In the genomic region with DNA sequence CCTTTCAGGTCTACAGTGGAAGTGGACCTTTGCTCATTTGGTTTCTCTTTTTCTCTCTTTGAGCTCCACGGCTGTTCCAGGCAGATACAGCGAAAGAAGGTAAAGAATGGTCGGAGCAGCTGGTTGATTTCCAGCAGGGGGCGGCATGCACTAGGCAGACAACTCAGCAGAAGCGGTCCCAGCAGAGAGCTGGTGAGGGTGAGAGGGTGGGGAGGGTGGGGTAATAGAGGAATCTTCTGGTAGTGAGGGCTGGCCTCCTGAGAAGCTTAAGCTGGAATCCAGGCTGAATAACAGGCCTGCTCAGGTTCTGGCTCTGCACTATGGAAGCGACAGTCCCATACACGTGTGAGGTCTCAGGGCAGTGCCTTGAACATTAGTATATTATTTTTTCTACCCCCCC, we compare ENCODE assay signal across 8 mouse cellular contexts. TPM values are rescaled to one million over a fixed set of nuclear protein-coding genes. Genes with fewer than 3 reads are reported as not detected.
DNase-seq lines count a peak whose midpoint lies in the region; ATAC-seq lines count a peak whose summit lies in the region.
"Had no signal": no experiment of that assay in that cellular context is flagged by ENCODE, and none has a peak within 500 bp of the region (broad histone marks: within the 10 kb centered on the region; RNA-seq: fewer than 3 reads in every experiment).

No protein-coding gene starts in this region.

- no peaks in the 10 kb centered on the region for H3K36me3 ChIP-seq in liver, embryonic 11.5 days (ENCODE audit: control insufficient read depth, insufficient read depth, low read length)
- H3K36me3 ChIP-seq in hindbrain, embryonic 13.5 days = no peaks in the 10 kb centered on the region
- H3K36me3 ChIP-seq in neural tube, embryonic 12.5 days = no peaks in the 10 kb centered on the region
- H3K36me3 ChIP-seq: liver, embryonic 13.5 days had no signal

- H3K4me2 ChIP-seq in liver, embryonic 11.5 days = no peak overlapping the region
- H3K4me2 ChIP-seq in hindbrain, embryonic 13.5 days = no peak overlapping the region
- no peak overlapping the region for H3K4me2 ChIP-seq in neural tube, embryonic 12.5 days (replicated peaks)
- H3K4me2 ChIP-seq: liver, embryonic 13.5 days had no signal

- no peak for ATAC-seq in liver, embryonic 11.5 days (replicated peaks; ENCODE audit: low FRiP score)
- ATAC-seq in hindbrain, embryonic 13.5 days (ENCODE audit: low FRiP score) = 0 out of 2 replicates have a peak, but pooled peaks have one; percentile 15
- ATAC-seq in neural tube, embryonic 12.5 days (ENCODE audit: low FRiP score, low read depth) = peak; percentile 70

- H3K9me3 ChIP-seq in liver, embryonic 11.5 days (ENCODE audit: control insufficient read depth, low read length) = no peaks in the 10 kb centered on the region
- H3K9me3 ChIP-seq in hindbrain, embryonic 13.5 days = no peaks in the 10 kb centered on the region
- no peaks in the 10 kb centered on the region for H3K9me3 ChIP-seq in neural tube, embryonic 12.5 days
- H3K9me3 ChIP-seq: liver, embryonic 13.5 days had no signal

- no peak overlapping the region for H3K27ac ChIP-seq in liver, embryonic 11.5 days (ENCODE audit: low read depth, low read length)
- no peak overlapping the region for H3K27ac ChIP-seq in hindbrain, embryonic 13.5 days
- H3K27ac ChIP-seq in neural tube, embryonic 12.5 days = no peak overlapping the region
- H3K27ac ChIP-seq: liver, embryonic 13.5 days had no signal

- no peak overlapping the region for H3K4me3 ChIP-seq in liver, embryonic 11.5 days (ENCODE audit: low read depth, low read length)
- H3K4me3 ChIP-seq in hindbrain, embryonic 13.5 days = no peak overlapping the region
- H3K4me3 ChIP-seq in neural tube, embryonic 12.5 days = no peak overlapping the region
- H3K4me3 ChIP-seq: liver, embryonic 13.5 days had no signal

- peak; percentile 21 for DNase-seq in liver
- no peak for DNase-seq in liver, embryonic 11.5 days (ENCODE audit: low spot score)
- DNase-seq in embryo, embryonic 10.5 days (ENCODE audit: low spot score) = peak; percentile 71
- no peak for DNase-seq in gastrocnemius, postnatal 4 days (ENCODE audit: low spot score in 2 of 2)
- no peak for DNase-seq in spleen, adult 12 weeks (ENCODE audit: low spot score)
- DNase-seq: liver, embryonic 13.5 days had no signal

- H3K27me3 ChIP-seq in liver, embryonic 11.5 days (replicated peaks; ENCODE audit: control insufficient read depth, insufficient read depth, low read length) = no peaks in the 10 kb centered on the region
- no peaks in the 10 kb centered on the region for H3K27me3 ChIP-seq in hindbrain, embryonic 13.5 days
- no peaks in the 10 kb centered on the region for H3K27me3 ChIP-seq in neural tube, embryonic 12.5 days (replicated peaks)
- H3K27me3 ChIP-seq: liver, embryonic 13.5 days had no signal

- 34% methylated on average over 7 of the region's 7 CpGs for WGBS in liver, embryonic 11.5 days
- 36% methylated on average over 7 of the region's 7 CpGs for WGBS in hindbrain, embryonic 13.5 days
- WGBS in neural tube, embryonic 12.5 days = 34% methylated on average over 7 of the region's 7 CpGs

- no peaks in the 10 kb centered on the region for H3K4me1 ChIP-seq in liver, embryonic 11.5 days (replicated peaks; ENCODE audit: control insufficient read depth, insufficient read depth, low read length)
- 0 out of 2 replicates have a peak, but pooled peaks cover 8% of the 10 kb centered on the region for H3K4me1 ChIP-seq in hindbrain, embryonic 13.5 days (replicated peaks)
- no peaks in the 10 kb centered on the region for H3K4me1 ChIP-seq in neural tube, embryonic 12.5 days
- H3K4me1 ChIP-seq: liver, embryonic 13.5 days had no signal

- H3K9ac ChIP-seq in liver, embryonic 11.5 days (ENCODE audit: low read depth, low read length) = no peak overlapping the region
- no peak overlapping the region for H3K9ac ChIP-seq in hindbrain, embryonic 13.5 days
- no peak overlapping the region for H3K9ac ChIP-seq in neural tube, embryonic 12.5 days
- H3K9ac ChIP-seq: liver, embryonic 13.5 days had no signal

RNA-seq across cellular contexts. Expression of a gene that starts 3.5 kb away (rescaled TPM):
- polyA plus RNA-seq in liver, embryonic 11.5 days (2014; fragmentation: Nextera tagmentation; extraction: Ambion mirVana) = not detected in 2 replicates
- polyA plus RNA-seq in hindbrain, embryonic 13.5 days (2015; fragmentation: Nextera tagmentation; extraction: Ambion mirVana) = 0.10 and 0.58 TPM in 2 replicates
- polyA plus RNA-seq in neural tube, embryonic 12.5 days (2016; fragmentation: Nextera tagmentation; extraction: Ambion mirVana) = 0.18 TPM in 1 of 2 replicates, not detected in the other
- total RNA-seq in gastrocnemius, postnatal 4 days (2021) = not detected
- polyA plus RNA-seq: liver, embryonic 13.5 days had no signal

Comparison
In these comparisons a context has a peak if more than half of its experiments do, and no peak if none do; other contexts are left out.
1. DNase-seq: peak in liver (single experiment) and embryo, embryonic 10.5 days (single experiment); none in liver, embryonic 11.5 days (single experiment), gastrocnemius, postnatal 4 days (0 of 2) and spleen, adult 12 weeks (single experiment).